Mouse (Mus musculus): ENCODE measurements around the gene Trove2. TPM values are rescaled to one million over a fixed set of nuclear protein-coding genes. Genes with fewer than 3 reads are reported as not detected.
A peak's percentile ranks its signal among the peaks of the same experiment; 100 is the strongest.

Gene Trove2
- polyA plus RNA-seq, 1 experiment from 2014 or later = 21.2 TPM

DNA sequence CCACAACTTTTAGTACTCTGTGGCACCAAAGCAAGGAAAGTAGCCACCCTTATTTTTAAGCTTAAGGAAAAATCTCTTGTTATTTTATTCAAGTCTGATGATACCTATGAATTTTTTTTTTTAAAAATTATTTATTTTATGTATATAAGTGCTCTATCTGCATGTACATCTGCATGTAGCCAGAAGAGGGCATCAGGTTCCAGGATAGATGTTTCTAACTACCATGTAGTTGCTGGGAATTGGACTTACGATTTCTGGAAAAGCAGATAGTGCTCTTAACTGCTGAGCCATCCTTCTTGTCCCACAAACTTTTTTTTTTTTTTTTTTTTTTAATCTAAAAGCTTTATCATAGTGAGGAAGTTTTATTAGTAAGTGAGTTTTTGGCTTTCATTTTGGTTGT, 12.4 kb downstream of the Trove2 start:
- Histone ChIP-seq H3K27me3 (ENCODE audit: insufficient read depth, low read length) (no peaks in the 10 kb centered on the region), H3K9me3 (ENCODE audit: low read depth, low read length) (no peaks in the 10 kb centered on the region), H3K4me1 (ENCODE audit: insufficient read depth) (no peaks in the 10 kb centered on the region), H3K4me3 (ENCODE audit: low read depth, low read length) (no peak overlapping the region), H3K27ac (ENCODE audit: low read depth) (no peak overlapping the region), H3K4me2 (no peak overlapping the region), H3K36me3 (ENCODE audit: insufficient read depth) (peaks cover 44% of the 10 kb centered on the region), H3K9ac (no peak overlapping the region)
- 69% methylated on average over 1 of the region's 1 CpGs for WGBS
- ATAC-seq (ENCODE audit: insufficient read depth) (no peak), DNase-seq (peak; percentile 15)
- no peak; the same call in 1 of the 2 replicates for TF ChIP-seq CTCF (IDR thresholded peaks at IDR 0.05; ENCODE audit: low read depth)

DNA sequence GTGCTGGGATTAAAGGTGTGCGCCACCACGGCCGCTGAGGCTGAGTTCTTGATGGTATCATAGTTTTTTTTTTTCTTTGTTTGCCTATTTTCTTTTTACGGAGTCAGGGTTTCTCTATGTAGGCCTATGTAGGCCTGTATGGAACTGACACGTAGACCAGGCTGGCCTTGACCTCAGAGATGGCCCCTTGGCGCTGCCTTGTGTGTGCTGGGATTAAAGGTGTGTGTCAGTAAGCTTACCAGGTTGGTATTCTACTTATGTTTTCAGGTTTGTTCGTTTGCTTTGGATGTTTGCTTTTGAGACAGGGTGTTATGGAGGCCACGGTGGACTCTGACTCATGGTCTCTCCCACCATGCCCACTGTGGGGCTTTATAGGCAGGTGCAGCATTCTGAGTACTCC, 14.7 kb downstream of the Trove2 start:
- Histone ChIP-seq H3K27me3 (ENCODE audit: insufficient read depth, low read length) (no peaks in the 10 kb centered on the region), H3K4me3 (ENCODE audit: low read depth, low read length) (no peak overlapping the region), H3K4me1 (ENCODE audit: insufficient read depth) (no peaks in the 10 kb centered on the region), H3K36me3 (ENCODE audit: insufficient read depth) (peaks cover 60% of the 10 kb centered on the region), H3K4me2 (no peak overlapping the region), H3K9me3 (ENCODE audit: low read depth, low read length) (no peaks in the 10 kb centered on the region), H3K27ac (ENCODE audit: low read depth) (no peak overlapping the region), H3K9ac (no peak overlapping the region)
- DNase-seq = no peak
- ATAC-seq (ENCODE audit: insufficient read depth) = no peak
- WGBS = 87% methylated on average over 8 of the region's 8 CpGs
- TF ChIP-seq CTCF (IDR thresholded peaks at IDR 0.05; ENCODE audit: low read depth) = no peak

DNA sequence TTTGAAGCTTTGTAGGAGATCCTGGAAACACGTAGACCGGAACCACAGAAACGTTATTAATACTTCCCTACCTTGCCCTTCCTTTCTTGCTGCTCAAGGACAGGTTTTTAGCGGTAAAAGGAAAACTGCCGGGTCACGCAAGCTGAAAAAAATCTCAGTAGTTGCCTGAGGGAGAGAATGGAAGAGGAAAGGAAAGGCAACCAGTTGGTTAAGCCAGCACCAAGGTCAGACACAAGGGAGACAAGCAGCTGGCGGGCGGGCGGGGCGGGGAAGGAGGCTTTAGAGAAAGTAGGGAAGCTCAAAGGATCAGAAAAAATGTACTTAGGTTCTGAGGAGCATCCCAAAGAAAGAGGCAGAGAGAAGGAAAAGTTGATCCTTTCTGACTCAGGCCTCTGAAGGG, 31.0 kb downstream of the Trove2 start:
- no peaks in the 10 kb centered on the region for H3K27me3 ChIP-seq (ENCODE audit: insufficient read depth, low read length)
- DNase-seq (no peak), ATAC-seq (ENCODE audit: insufficient read depth) (no peak)
- no peak overlapping the region for H3K4me3 ChIP-seq (ENCODE audit: low read depth, low read length)
- H3K27ac ChIP-seq (ENCODE audit: low read depth) = no peak overlapping the region
- TF ChIP-seq CTCF (IDR thresholded peaks at IDR 0.05; ENCODE audit: low read depth) = no peak
- no peaks in the 10 kb centered on the region for H3K4me1 ChIP-seq (ENCODE audit: insufficient read depth)
- no peak overlapping the region for H3K9ac ChIP-seq
- 81% methylated on average over 10 of the region's 10 CpGs for WGBS
- no peak overlapping the region for H3K4me2 ChIP-seq
- H3K36me3 ChIP-seq (ENCODE audit: insufficient read depth) = peaks cover 24% of the 10 kb centered on the region
- H3K9me3 ChIP-seq (ENCODE audit: low read depth, low read length) = no peaks in the 10 kb centered on the region

- no peak overlapping the region for H3K4me3 ChIP-seq (ENCODE audit: low read depth, low read length)
- WGBS = 93% methylated on average over 6 of the region's 6 CpGs
These were observed 34.7 kb downstream of the Trove2 start for GRCm38 (mm10) chr1:143742186-143742585.

GRCm38 (mm10) chr1:143741331-143741730, 35.5 kb downstream of the Trove2 start:
- H3K27ac ChIP-seq (ENCODE audit: low read depth) = no peak overlapping the region
- H3K9me3 ChIP-seq (ENCODE audit: low read depth, low read length) = no peaks in the 10 kb centered on the region
- no peaks in the 10 kb centered on the region for H3K27me3 ChIP-seq (ENCODE audit: insufficient read depth, low read length)
- TF ChIP-seq CTCF (IDR thresholded peaks at IDR 0.05; ENCODE audit: low read depth) = no peak
- WGBS = 82% methylated on average over 5 of the region's 5 CpGs
- DNase-seq = no peak
- H3K36me3 ChIP-seq (ENCODE audit: insufficient read depth) = peaks cover 10% of the 10 kb centered on the region
- no peak overlapping the region for H3K4me2 ChIP-seq
- no peak overlapping the region for H3K9ac ChIP-seq
- no peaks in the 10 kb centered on the region for H3K4me1 ChIP-seq (ENCODE audit: insufficient read depth)
- ATAC-seq (ENCODE audit: insufficient read depth) = no peak
- no peak overlapping the region for H3K4me3 ChIP-seq (ENCODE audit: low read depth, low read length)

More at GRCm38 (mm10) chr1:143742186-143742585, 34.7 kb downstream of the Trove2 start:
- Histone ChIP-seq H3K27me3 (ENCODE audit: insufficient read depth, low read length) (no peaks in the 10 kb centered on the region), H3K9ac (no peak overlapping the region), H3K27ac (ENCODE audit: low read depth) (no peak overlapping the region), H3K4me2 (no peak overlapping the region), H3K9me3 (ENCODE audit: low read depth, low read length) (no peaks in the 10 kb centered on the region), H3K4me1 (ENCODE audit: insufficient read depth) (no peaks in the 10 kb centered on the region), H3K36me3 (ENCODE audit: insufficient read depth) (peaks cover 14% of the 10 kb centered on the region)
- no peak for TF ChIP-seq CTCF (IDR thresholded peaks at IDR 0.05; ENCODE audit: low read depth)
- no peak for ATAC-seq (ENCODE audit: insufficient read depth)
- DNase-seq = no peak

- Histone ChIP-seq H3K36me3 (ENCODE audit: insufficient read depth) (peaks cover 8% of the 10 kb centered on the region), H3K4me3 (ENCODE audit: low read depth, low read length) (no peak overlapping the region), H3K27ac (ENCODE audit: low read depth) (no peak overlapping the region), H3K4me1 (ENCODE audit: insufficient read depth) (no peaks in the 10 kb centered on the region), H3K9me3 (ENCODE audit: low read depth, low read length) (no peaks in the 10 kb centered on the region), H3K4me2 (peak overlapping the region; percentile 85), H3K9ac (no peak overlapping the region), H3K27me3 (ENCODE audit: insufficient read depth, low read length) (no peaks in the 10 kb centered on the region)
- 92% methylated on average over 9 of the region's 10 CpGs for WGBS
- ATAC-seq (ENCODE audit: insufficient read depth) (no peak), DNase-seq (no peak)
- no peak for TF ChIP-seq CTCF (IDR thresholded peaks at IDR 0.05; ENCODE audit: low read depth)
These were observed 36.3 kb downstream of the Trove2 start for GRCm38 (mm10) chr1:143740581-143740980.

- TF ChIP-seq CTCF (IDR thresholded peaks at IDR 0.05; ENCODE audit: low read depth) = no peak
- under 1% methylated on average over 70 of the region's 71 CpGs for WGBS
These were observed 37.2 kb downstream of the Trove2 start for GRCm38 (mm10) chr1:143739361-143740350.

More at GRCm38 (mm10) chr1:143739361-143740350, 37.2 kb downstream of the Trove2 start:
- H3K4me3 ChIP-seq (ENCODE audit: low read depth, low read length) = peak overlapping the region; percentile 73
- no peaks in the 10 kb centered on the region for H3K27me3 ChIP-seq (ENCODE audit: insufficient read depth, low read length)
- H3K36me3 ChIP-seq (ENCODE audit: insufficient read depth) = peaks cover 4% of the 10 kb centered on the region
- peak overlapping the region; percentile 82 for H3K27ac ChIP-seq (ENCODE audit: low read depth)
- peak overlapping the region; percentile 85 for H3K4me2 ChIP-seq
- DNase-seq = peak; percentile 91
- H3K4me1 ChIP-seq (ENCODE audit: insufficient read depth) = no peaks in the 10 kb centered on the region
- peak overlapping the region; percentile 71 for H3K9ac ChIP-seq
- ATAC-seq (ENCODE audit: insufficient read depth) = peak; percentile 96
- no peaks in the 10 kb centered on the region for H3K9me3 ChIP-seq (ENCODE audit: low read depth, low read length)

All from lung, embryonic 14.5 days (tissue).